Mouse (Mus musculus) brain, embryonic 14.5 days (tissue): ENCODE measurements around the gene Timeless.

ENCODE experiments used
- CTCF ChIP-seq: fragments of 200-500 bp; IDR thresholded peaks from 2 replicates; pipeline ENCODE4 v1.5.1; 2012; ENCODE audit warnings: inconsistent platforms, mild to moderate bottlenecking, moderate library complexity, borderline replicate concordance; ENCODE audit not compliant: insufficient read depth, insufficient read length; ENCODE audit errors: extremely low read depth
- POLR2A ChIP-seq: fragments of 200-500 bp; IDR thresholded peaks from 2 replicates; pipeline ENCODE4 v1.6.1; 2012; ENCODE audit warnings: mild to moderate bottlenecking, inconsistent platforms, borderline replicate concordance; ENCODE audit not compliant: poor library complexity, insufficient read depth, insufficient read length, severe bottlenecking; ENCODE audit errors: extremely low read depth

DNA sequence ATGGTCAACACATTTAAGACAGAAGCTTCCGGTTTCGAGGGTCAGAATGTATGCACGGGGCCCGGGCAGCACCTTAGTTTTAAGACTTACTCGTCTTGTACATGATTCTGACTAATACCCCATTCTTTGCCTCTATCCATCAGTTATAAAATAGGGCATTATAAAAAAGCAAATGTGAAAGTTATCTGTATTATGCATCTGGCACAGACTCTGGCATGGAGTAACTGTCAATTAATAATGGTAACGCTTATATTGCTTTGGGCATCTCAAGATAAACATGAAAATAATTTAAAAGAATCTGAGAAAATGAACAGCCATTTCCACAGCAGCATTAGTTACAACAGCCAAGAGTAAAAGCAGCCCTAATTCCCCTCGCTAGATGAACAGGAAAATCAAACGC, 3.9 kb upstream of the Timeless start:
- TF ChIP-seq POLR2A (no peak), CTCF (no peak)
